Mouse (Mus musculus): ENCODE results near the gene AI481877. TPM values are rescaled to one million over a fixed set of nuclear protein-coding genes. Genes with fewer than 3 reads are reported as not detected.

AI481877 gene
- polyA plus RNA-seq, 1 experiment from 2014 or later = 0.05 TPM

DNA sequence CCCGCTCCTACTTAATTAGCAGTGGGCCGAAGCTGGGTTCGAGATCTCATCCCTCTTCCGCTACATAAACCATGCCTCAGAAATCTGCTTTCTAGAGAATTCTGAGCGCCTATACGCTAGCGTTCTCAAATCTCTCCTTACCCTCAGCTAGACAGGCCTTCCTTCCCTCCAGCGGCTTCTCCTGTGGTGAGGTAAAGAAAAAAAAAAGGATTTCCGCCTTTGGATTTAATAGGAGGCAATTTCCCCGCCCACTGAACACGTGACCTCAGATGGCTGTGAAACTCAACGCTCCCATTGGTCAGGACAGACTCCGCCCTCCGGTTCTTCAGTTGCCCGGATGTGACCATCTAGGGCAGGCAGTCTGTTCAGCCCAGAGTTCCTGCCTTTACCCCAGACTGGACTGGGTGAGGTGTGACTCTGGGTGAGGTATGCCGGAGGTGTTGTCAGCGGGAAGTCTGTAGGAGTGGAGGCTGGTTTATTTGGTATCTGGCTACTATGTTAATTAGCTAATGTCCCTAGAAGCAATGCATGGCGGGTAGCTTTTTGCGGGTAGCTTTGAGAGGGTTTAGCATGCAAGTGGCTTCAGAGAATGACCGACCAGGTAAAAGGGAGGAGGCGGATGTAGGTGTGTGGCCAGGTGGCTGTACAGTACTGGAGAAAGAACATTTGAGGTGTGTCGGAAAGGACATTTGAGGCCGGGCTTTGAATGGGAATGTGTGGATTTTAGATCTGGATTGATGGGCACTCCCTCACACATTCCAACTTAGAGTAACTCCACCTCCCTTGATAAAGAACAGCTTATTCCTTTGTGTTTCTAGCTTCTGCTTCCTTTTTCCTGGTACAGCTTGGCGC is 20.9 kb downstream of the AI481877 start:
- ATAC-seq (ENCODE audit: low FRiP score) = no peak

DNA sequence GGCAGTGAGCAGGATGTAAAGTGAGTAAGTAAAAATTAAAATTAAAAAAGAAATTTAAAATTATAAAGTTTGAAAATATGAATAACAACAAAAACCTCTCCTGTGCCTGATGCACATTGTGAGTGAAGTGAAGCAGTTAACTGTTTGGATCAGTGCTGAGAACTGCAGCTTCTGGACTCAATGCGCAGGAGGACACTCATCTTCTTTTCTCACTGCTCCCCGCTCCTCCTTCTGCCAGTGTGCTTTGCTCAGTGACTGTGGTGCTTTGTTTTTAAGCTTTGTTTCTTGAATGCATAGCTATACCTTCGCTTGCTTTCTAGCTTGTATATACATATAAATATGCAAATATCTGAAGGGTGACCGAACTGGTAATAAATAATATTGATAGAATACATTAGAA is 30.1 kb downstream of the AI481877 start:
- Histone ChIP-seq H3K9ac (replicated peaks) (no peak overlapping the region), H3K9me3 (replicated peaks) (no peaks in the 10 kb centered on the region), H3K27ac (replicated peaks) (no peak overlapping the region), H3K4me2 (no peak overlapping the region), H3K36me3 (no peaks in the 10 kb centered on the region), H3K4me3 (replicated peaks) (no peak overlapping the region), H3K4me1 (no peaks in the 10 kb centered on the region), H3K27me3 (replicated peaks) (no peaks in the 10 kb centered on the region)
- ATAC-seq (ENCODE audit: low FRiP score) = no peak
- 79% methylated on average over 4 of the region's 4 CpGs for WGBS

More for the DNA sequence above, 20.9 kb downstream of the AI481877 start:
- Histone ChIP-seq H3K27me3 (replicated peaks) (no peaks in the 10 kb centered on the region), H3K4me3 (replicated peaks) (no peak overlapping the region), H3K36me3 (no peaks in the 10 kb centered on the region), H3K4me2 (no peak overlapping the region), H3K9ac (replicated peaks) (no peak overlapping the region), H3K27ac (replicated peaks) (no peak overlapping the region), H3K9me3 (replicated peaks) (no peaks in the 10 kb centered on the region), H3K4me1 (no peaks in the 10 kb centered on the region)
- 95% methylated on average over 24 of the region's 24 CpGs for WGBS

DNA sequence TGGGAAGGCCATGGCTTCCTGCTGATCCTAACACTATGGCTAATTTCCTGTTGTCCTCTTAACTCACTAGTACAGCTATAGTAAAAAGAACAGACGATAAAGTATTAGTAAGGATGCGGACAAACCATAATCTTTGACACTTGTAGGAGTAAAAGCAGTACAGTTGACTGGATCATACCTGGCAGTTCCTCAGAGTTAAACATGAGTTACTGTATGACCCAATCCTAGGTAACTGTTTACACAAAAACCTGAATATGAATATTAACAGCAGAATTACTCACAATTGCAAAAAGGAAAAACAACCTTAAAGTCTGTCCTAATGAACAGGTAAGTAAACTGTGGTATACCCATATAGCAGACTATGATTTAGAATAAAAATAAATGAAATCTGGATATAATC is 30.9 kb downstream of the AI481877 start:
- no peak overlapping the region for H3K4me2 ChIP-seq
- no peak overlapping the region for H3K9ac ChIP-seq (replicated peaks)
- no peak for ATAC-seq (ENCODE audit: low FRiP score)
- 72% methylated on average over 2 of the region's 2 CpGs for WGBS
- H3K27me3 ChIP-seq (replicated peaks) = no peaks in the 10 kb centered on the region
- H3K4me1 ChIP-seq = no peaks in the 10 kb centered on the region
- H3K36me3 ChIP-seq = no peaks in the 10 kb centered on the region
- H3K9me3 ChIP-seq (replicated peaks) = no peaks in the 10 kb centered on the region
- no peak overlapping the region for H3K4me3 ChIP-seq (replicated peaks)
- no peak overlapping the region for H3K27ac ChIP-seq (replicated peaks)

DNA sequence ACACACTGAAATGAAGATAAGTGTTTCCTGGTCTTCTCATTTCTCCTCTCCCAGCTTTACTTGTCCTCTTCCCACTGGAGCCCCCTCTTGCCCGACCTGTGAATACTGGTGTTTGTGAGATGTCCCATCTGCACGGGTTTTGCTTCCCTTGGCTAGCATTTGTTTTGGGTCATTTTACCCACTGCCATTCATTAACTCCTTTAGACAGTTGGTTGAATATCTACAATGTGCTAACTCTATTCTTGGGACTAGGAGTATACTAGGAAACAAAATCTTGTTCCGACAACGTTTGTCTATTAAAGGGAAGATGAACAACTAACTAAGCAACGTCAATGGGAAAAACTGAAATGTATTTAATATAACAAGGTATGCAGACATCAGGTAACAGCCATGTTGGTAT is 32.1 kb downstream of the AI481877 start:
- H3K4me3 ChIP-seq (replicated peaks) = no peak overlapping the region
- H3K4me2 ChIP-seq = no peak overlapping the region
- ATAC-seq (ENCODE audit: low FRiP score) = no peak
- H3K9me3 ChIP-seq (replicated peaks) = no peaks in the 10 kb centered on the region
- WGBS = 79% methylated on average over 5 of the region's 5 CpGs
- no peaks in the 10 kb centered on the region for H3K27me3 ChIP-seq (replicated peaks)
- no peak overlapping the region for H3K27ac ChIP-seq (replicated peaks)
- no peak overlapping the region for H3K9ac ChIP-seq (replicated peaks)
- no peaks in the 10 kb centered on the region for H3K36me3 ChIP-seq
- H3K4me1 ChIP-seq = no peaks in the 10 kb centered on the region

DNA sequence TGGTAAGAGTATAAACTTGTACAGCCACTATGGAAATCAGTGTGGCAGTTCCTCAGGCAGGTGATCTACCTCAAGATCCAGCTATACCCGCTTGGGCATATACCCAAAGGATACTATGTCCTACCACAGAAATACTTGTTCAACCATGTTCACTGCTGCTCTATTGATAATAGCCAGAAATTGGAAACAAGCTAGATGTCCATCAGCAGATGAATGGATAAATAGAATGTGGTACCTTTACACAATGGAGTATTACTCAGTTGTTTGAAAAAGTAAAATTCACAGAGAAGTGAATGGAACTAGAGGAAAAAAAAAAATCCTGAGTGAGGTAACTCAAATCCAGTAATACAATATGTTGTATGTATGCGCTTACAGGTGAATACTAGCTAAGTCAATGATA is 34.6 kb downstream of the AI481877 start:
- Histone ChIP-seq H3K4me2 (no peak overlapping the region), H3K27me3 (replicated peaks) (no peaks in the 10 kb centered on the region), H3K9me3 (replicated peaks) (no peaks in the 10 kb centered on the region), H3K27ac (replicated peaks) (no peak overlapping the region), H3K36me3 (no peaks in the 10 kb centered on the region), H3K9ac (replicated peaks) (no peak overlapping the region), H3K4me3 (replicated peaks) (no peak overlapping the region), H3K4me1 (no peaks in the 10 kb centered on the region)
- ATAC-seq (ENCODE audit: low FRiP score) = no peak
- WGBS = 98% methylated on average over 2 of the region's 2 CpGs

DNA sequence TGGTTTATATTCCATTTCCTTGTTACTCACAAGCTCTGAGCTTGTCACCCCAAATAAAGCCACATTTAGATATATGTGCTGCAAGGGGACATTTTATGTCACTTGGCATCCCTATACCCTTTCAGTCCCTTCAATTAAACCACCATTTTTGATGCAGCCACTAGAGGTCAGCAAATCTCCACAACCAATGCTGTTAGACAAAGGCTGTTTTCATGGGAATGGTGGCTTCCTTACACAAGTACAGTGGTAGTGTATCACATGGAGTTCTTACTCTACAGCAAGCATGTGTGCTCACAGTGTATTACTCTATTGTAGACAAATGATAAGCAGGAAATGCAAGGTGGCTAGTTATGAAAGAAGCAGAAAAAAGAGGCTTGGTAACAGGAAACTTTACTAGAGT is 42.4 kb downstream of the AI481877 start:
- Histone ChIP-seq H3K9me3 (replicated peaks) (no peaks in the 10 kb centered on the region), H3K4me1 (no peaks in the 10 kb centered on the region), H3K36me3 (no peaks in the 10 kb centered on the region), H3K27me3 (replicated peaks) (no peaks in the 10 kb centered on the region), H3K27ac (replicated peaks) (no peak overlapping the region), H3K4me2 (no peak overlapping the region), H3K4me3 (replicated peaks) (no peak overlapping the region), H3K9ac (replicated peaks) (no peak overlapping the region)
- peak; percentile 87 for ATAC-seq (ENCODE audit: low FRiP score)

DNA sequence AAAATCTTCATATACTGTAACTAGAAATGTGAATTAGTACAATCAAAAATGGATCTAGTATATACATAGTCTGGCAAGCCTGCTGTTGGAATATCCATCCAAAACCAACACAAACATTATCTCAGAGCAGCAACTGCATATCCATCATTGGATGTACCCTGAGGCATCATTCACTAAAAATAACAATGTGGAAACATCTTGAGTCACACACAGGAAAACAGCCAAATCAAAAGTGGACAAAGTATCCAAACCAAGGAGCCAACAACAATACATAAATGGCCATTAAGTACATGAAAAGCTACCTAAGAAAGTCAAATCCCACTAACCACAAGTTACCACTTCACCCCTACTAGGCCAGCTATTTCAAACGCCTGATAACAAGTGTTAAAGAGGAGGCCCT is 49.4 kb downstream of the AI481877 start:
- WGBS = 56% methylated on average over 1 of the region's 1 CpGs
- H3K4me1 ChIP-seq = no peaks in the 10 kb centered on the region
- H3K27ac ChIP-seq (replicated peaks) = no peak overlapping the region
- H3K9ac ChIP-seq (replicated peaks) = no peak overlapping the region
- no peak overlapping the region for H3K4me3 ChIP-seq (replicated peaks)
- H3K36me3 ChIP-seq = no peaks in the 10 kb centered on the region
- H3K9me3 ChIP-seq (replicated peaks) = no peaks in the 10 kb centered on the region
- ATAC-seq (ENCODE audit: low FRiP score) = no peak
- no peaks in the 10 kb centered on the region for H3K27me3 ChIP-seq (replicated peaks)
- H3K4me2 ChIP-seq = no peak overlapping the region

DNA sequence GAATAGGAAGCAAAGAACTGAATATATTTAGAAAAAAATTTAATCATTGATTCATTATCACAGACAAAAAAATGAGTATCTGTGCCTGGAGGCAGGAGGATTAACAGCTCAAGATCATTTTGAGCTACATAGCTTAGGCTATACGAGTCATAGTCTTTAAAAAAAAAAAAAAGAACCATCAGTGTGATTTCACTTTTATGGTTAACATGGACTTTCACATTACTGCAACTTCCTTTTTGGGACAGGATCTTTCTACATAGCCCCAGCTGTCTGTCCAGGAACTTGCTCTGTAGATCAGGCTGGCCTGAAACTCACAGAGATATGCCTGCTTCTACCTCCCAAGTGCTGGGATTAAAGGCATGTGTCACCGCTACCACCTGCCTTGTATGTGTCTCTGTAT is 55.4 kb downstream of the AI481877 start:
- no peak overlapping the region for H3K27ac ChIP-seq (replicated peaks)
- 87% methylated on average over 2 of the region's 2 CpGs for WGBS
- H3K4me3 ChIP-seq (replicated peaks) = no peak overlapping the region
- no peak overlapping the region for H3K9ac ChIP-seq (replicated peaks)
- ATAC-seq (ENCODE audit: low FRiP score) = no peak
- no peaks in the 10 kb centered on the region for H3K9me3 ChIP-seq (replicated peaks)
- no peak overlapping the region for H3K4me2 ChIP-seq
- H3K27me3 ChIP-seq (replicated peaks) = no peaks in the 10 kb centered on the region
- H3K4me1 ChIP-seq = no peaks in the 10 kb centered on the region
- H3K36me3 ChIP-seq = no peaks in the 10 kb centered on the region

DNA sequence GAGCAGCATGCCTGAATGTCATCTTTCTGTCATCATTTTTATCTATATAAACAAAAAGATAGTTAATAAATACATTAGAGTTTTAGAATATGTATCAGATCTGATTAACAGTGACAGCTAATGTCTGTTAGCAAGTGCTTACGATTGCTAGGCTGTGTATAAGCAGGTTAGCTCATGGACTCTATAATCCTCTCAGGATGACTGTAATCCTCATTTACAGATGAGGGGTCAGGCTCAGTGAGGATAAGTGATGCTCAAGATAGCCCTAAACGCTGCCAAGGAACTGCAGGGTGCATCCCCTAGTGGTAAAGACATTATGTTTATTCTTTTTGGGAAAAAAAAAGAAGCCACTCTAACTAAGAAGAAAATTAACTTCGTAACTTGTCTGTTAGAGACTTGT is 69.5 kb downstream of the AI481877 start:
- no peak for ATAC-seq (ENCODE audit: low FRiP score)

DNA sequence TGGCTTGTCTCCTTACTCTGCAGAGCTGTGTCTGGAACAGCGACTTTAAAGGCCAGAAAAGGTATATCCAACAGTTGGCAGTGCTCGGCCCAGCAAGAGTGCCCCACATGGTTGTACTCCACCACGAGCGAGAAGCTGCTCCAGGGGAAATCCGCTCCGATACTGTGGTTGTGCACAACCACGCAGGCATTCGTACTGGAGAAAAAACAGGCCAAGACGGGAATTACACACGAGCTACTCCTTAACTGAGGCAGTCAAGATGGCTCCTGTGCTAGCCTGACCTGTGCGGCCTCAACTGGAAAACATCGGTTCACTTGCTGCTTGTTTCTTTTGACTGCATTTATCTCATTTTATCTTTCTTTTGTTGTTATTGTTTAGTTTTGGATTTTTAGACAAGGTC is 76.3 kb downstream of the AI481877 start:
- Histone ChIP-seq H3K9ac (replicated peaks) (no peak overlapping the region), H3K27me3 (replicated peaks) (no peaks in the 10 kb centered on the region), H3K27ac (replicated peaks) (no peak overlapping the region), H3K4me2 (no peak overlapping the region), H3K9me3 (replicated peaks) (no peaks in the 10 kb centered on the region), H3K4me3 (replicated peaks) (no peak overlapping the region), H3K36me3 (no peaks in the 10 kb centered on the region), H3K4me1 (no peaks in the 10 kb centered on the region)
- 87% methylated on average over 12 of the region's 12 CpGs for WGBS
- ATAC-seq (ENCODE audit: low FRiP score) = no peak

More for the DNA sequence above, 69.5 kb downstream of the AI481877 start:
- Histone ChIP-seq H3K4me3 (replicated peaks) (no peak overlapping the region), H3K9ac (replicated peaks) (no peak overlapping the region), H3K27me3 (replicated peaks) (no peaks in the 10 kb centered on the region), H3K27ac (replicated peaks) (no peak overlapping the region), H3K4me1 (no peaks in the 10 kb centered on the region), H3K9me3 (replicated peaks) (no peaks in the 10 kb centered on the region), H3K4me2 (no peak overlapping the region), H3K36me3 (no peaks in the 10 kb centered on the region)
- WGBS = 67% methylated on average over 3 of the region's 3 CpGs

DNA sequence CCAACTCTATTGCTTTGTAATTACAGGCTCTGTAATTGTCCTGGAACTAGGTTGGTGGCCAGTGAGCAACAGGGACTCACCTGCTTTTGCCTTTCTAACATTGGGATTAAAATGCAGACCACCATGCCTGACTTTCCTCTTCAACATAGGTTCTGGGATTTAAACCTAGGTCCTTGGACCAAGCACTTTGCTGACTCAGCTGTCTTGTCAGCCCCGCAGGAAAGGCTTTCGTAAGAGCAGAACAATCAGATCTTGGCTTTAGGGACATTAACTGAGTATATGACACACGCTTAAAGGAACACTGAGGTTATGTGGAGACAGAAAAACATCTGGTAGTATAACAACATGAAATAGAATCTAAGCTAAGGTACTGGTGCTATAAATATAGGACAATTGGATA is 80.9 kb downstream of the AI481877 start:
- no peaks in the 10 kb centered on the region for H3K4me1 ChIP-seq
- H3K27ac ChIP-seq (replicated peaks) = no peak overlapping the region
- no peak for ATAC-seq (ENCODE audit: low FRiP score)
- H3K36me3 ChIP-seq = no peaks in the 10 kb centered on the region
- WGBS = 90% methylated on average over 3 of the region's 3 CpGs
- no peak overlapping the region for H3K4me2 ChIP-seq
- H3K9ac ChIP-seq (replicated peaks) = no peak overlapping the region
- H3K4me3 ChIP-seq (replicated peaks) = no peak overlapping the region
- no peaks in the 10 kb centered on the region for H3K27me3 ChIP-seq (replicated peaks)
- no peaks in the 10 kb centered on the region for H3K9me3 ChIP-seq (replicated peaks)

DNA sequence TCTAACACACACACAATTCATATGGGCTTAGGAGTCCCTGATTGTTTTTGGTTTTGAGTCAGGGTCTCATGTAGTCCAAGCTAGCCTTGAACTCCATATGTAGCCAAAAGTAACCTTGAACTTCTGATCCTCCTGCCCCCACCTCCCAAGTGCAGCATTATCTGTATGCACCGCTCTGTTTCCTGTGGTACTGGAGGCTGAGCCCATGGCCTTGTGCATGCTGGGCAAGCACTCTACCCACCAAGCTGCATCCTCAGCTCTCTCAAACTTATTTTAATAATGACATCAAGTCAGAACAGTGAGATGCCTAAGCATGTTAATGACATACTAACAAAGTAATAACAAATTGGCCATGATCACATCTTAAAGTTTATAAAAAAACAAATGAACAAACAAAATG is 87.7 kb downstream of the AI481877 start:
- ATAC-seq (ENCODE audit: low FRiP score) = no peak
- no peaks in the 10 kb centered on the region for H3K4me1 ChIP-seq
- no peaks in the 10 kb centered on the region for H3K27me3 ChIP-seq (replicated peaks)
- H3K27ac ChIP-seq (replicated peaks) = no peak overlapping the region
- no peaks in the 10 kb centered on the region for H3K9me3 ChIP-seq (replicated peaks)
- H3K9ac ChIP-seq (replicated peaks) = no peak overlapping the region
- H3K4me2 ChIP-seq = no peak overlapping the region
- 100% methylated on average over 1 of the region's 1 CpGs for WGBS
- H3K4me3 ChIP-seq (replicated peaks) = no peak overlapping the region
- H3K36me3 ChIP-seq = no peaks in the 10 kb centered on the region
